Mouse (Mus musculus): Measurements from ENCODE around the gene Fancd2os.

- no peak for TF ChIP-seq CTCF (IDR thresholded peaks at IDR 0.05; ENCODE audit: low read depth)
- no peak for TF ChIP-seq EP300 (IDR thresholded peaks at IDR 0.05; ENCODE audit: low read depth)
These were observed 24.7 kb upstream of the Fancd2os start for GRCm38 (mm10) chr6:113624989-113625770.
